Mouse (Mus musculus) brain, embryonic 14.5 days (tissue): ENCODE data around the gene Phf21b.

Source experiments
- CTCF ChIP-seq: fragments of 200-500 bp; IDR thresholded peaks from 2 replicates; pipeline ENCODE4 v1.5.1; 2012; ENCODE audit warnings: inconsistent platforms, mild to moderate bottlenecking, moderate library complexity, borderline replicate concordance; ENCODE audit not compliant: insufficient read depth, insufficient read length; ENCODE audit errors: extremely low read depth
- POLR2A ChIP-seq: fragments of 200-500 bp; IDR thresholded peaks from 2 replicates; pipeline ENCODE4 v1.6.1; 2012; ENCODE audit warnings: mild to moderate bottlenecking, inconsistent platforms, borderline replicate concordance; ENCODE audit not compliant: poor library complexity, insufficient read depth, insufficient read length, severe bottlenecking; ENCODE audit errors: extremely low read depth

DNA sequence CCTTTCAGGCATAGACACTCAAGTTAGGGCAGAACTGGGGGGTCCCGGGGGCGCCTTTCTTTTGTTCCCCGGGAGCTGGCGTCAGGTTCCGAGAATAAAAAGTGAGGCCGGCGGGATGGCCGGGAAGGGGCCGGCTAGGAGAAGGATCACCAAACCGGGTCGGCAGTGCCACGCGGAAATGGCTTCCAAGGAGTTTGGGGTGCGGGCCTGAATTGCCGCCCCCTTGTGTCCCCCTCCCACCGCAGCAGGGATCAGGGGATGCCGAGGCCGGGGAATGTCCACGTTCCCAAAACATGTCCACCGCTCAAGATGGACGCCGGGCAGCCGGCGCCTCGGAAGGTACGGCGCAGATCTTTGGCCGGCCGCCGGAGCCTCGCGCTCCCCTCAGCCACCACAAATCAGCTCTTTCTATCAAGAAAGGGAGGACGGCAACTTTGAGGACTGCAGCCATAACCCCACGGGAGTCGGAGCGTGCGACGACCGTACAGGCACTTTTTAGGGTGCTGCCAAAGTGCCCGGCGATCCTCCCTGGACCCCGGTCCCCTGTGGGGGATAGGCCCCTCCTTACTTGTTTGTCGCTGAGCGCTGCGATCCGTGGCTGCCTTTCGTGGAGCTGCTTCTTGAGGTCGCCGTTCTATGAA, 1.6 kb downstream of the Phf21b start:
- TF ChIP-seq CTCF (no peak), POLR2A (no peak)
